Mouse (Mus musculus) gastrocnemius, adult 2 months (tissue): ENCODE measurements around the gene Smpd1. TPM values are rescaled to one million over a fixed set of nuclear protein-coding genes. Genes with fewer than 3 reads are reported as not detected.

Source experiments
- DNase-seq: peaks from one replicate; pipeline ENCODE4 v3.0.0; 2022
- H3K27ac ChIP-seq: fragments of 200-600 bp; 2 replicates; pipeline ENCODE4 v1.8.1; 2022; ENCODE audit warnings: mild to moderate bottlenecking
- H3K4me3 ChIP-seq: fragments of 200-600 bp; 2 replicates; pipeline ENCODE4 v1.8.1; 2022; ENCODE audit warnings: mild to moderate bottlenecking, moderate library complexity
- CTCF ChIP-seq: fragments of 200-600 bp; IDR thresholded peaks from 2 replicates; pipeline ENCODE4 v1.8.1; 2022; ENCODE audit warnings: antibody characterized with exemption, mild to moderate bottlenecking, moderate library complexity
- intact Hi-C: fragments of 180-260 bp; cut with DNase I; formaldehyde crosslinking; loops from one replicate; pipeline ENCODE4 v1.15.1; 2025
- total RNA-seq, 2 experiments: library from RNA; stranded (reverse); gene quantifications; 2 replicates each; pipeline ENCODE4 v1.2.3; 2021

Smpd1 gene
- total RNA-seq, 2 experiments from 2014 or later, result 53.4 to 56.8 TPM

DNA sequence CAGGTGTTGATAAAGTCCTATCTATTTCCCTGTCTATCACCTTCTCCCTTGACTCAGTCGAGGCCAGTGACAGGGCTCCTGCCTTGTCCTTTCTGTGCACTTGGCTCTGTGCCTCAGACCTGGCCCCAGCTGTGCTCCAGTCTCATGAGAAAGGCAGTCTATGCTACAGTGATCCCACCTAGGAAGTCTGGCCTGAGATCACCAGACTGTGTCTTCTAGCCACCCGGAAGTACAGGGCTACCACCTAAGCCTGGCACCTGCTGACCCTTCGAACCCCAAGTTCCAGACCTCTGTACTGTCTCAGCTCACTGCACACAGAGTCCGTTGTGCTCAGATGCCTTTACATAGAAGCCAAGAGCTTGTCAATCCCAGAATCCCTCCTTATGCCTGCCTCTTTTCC is 26.1 kb upstream of the Smpd1 start:
- H3K4me3 ChIP-seq, result no peak overlapping the region
- DNase-seq, result no peak
- no peak overlapping the region for H3K27ac ChIP-seq
- intact Hi-C loops, result no loop called here
- no peak for TF ChIP-seq CTCF

DNA sequence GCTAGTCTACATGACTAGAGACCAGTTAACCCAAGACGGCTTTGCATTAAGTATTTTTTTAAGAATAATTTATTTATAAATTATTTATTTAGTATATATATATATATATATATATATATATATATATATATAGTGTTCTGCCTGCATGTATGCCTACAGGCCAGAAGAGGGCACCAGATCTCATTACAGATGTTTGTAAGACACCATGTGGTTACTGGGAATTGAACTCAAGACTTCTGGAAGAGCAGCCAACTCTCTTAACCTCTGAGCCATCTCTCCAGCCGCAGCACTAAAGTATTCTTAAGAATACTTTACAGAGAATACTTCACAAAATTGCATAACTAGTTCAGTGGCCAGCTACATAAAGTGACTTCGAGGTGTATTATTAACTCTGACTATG is 20.0 kb upstream of the Smpd1 start:
- peak; percentile 54 for TF ChIP-seq CTCF
- H3K27ac ChIP-seq, result no peak overlapping the region
- no peak for DNase-seq
- intact Hi-C loops, result loop anchor here (1.0 kb wide), 1 partner anchor 69 kb away; no protein-coding TSS in a partner anchor
- H3K4me3 ChIP-seq, result no peak overlapping the region

DNA sequence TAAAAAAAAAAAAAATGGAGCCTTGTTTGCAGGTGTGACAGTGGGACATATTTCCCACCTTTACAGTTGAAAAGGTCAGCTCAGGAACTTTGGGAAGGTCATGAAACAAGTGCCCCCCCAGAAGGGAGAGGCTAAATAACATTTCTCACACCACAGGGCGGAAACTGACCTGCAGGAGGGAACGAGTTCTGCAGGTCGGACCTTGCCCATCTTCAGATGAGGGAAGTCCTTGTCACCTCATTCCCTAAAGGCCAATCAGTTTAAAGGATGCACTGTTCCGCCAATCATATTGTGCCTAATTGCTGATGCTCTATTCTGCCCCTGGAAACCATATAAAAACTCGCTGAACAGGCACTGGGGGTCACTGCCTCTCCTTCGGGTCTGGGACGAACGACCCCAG is 8.2 kb upstream of the Smpd1 start:
- H3K4me3 ChIP-seq, result no peak overlapping the region
- TF ChIP-seq CTCF, result no peak
- H3K27ac ChIP-seq, result no peak overlapping the region
- DNase-seq, result no peak
- intact Hi-C loops, result no loop called here

DNA sequence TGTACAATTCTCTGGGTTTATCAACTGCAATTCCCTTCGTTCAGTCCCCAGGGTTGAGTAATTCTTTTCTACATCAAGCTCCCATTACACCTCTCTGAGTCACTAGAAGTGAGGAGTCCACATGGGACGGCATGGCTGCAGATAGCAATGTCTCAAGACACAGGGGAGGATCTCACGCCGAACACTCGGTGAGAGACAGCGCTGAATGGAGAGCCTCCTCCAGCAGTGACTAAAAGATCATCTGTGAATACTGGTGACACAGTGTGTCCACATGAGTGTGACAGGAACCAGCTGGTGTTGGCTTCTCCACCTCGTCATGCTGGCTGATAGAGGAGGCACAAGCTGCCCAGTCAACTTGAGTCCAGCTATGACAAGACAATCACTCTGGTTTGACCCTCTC is 6.2 kb upstream of the Smpd1 start:
- H3K27ac ChIP-seq, result no peak overlapping the region
- intact Hi-C loops, result no loop called here
- DNase-seq, result no peak
- H3K4me3 ChIP-seq, result no peak overlapping the region
- TF ChIP-seq CTCF, result no peak

DNA sequence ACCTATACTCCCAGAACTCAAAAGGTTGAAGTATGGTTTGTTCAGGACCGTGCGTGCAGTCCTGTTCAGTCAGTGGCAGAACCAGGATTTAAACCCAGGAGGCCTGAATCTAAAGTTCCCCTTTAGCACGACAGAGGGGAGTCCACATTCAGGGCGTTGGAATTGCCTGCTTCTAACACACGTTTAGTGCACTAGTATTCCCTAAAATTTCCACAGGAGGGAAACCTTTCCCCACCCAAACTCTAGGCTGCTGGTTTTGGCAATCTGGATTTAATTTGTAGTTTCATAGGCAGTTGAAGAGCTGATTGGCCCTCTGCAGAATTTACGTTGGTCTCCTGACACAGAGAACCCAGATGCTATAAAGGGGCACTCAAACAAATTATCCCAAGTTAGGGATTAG is 5.1 kb upstream of the Smpd1 start:
- no peak overlapping the region for H3K27ac ChIP-seq
- no peak overlapping the region for H3K4me3 ChIP-seq
- intact Hi-C loops, result no loop called here
- TF ChIP-seq CTCF, result peak; percentile 55
- no peak for DNase-seq

DNA sequence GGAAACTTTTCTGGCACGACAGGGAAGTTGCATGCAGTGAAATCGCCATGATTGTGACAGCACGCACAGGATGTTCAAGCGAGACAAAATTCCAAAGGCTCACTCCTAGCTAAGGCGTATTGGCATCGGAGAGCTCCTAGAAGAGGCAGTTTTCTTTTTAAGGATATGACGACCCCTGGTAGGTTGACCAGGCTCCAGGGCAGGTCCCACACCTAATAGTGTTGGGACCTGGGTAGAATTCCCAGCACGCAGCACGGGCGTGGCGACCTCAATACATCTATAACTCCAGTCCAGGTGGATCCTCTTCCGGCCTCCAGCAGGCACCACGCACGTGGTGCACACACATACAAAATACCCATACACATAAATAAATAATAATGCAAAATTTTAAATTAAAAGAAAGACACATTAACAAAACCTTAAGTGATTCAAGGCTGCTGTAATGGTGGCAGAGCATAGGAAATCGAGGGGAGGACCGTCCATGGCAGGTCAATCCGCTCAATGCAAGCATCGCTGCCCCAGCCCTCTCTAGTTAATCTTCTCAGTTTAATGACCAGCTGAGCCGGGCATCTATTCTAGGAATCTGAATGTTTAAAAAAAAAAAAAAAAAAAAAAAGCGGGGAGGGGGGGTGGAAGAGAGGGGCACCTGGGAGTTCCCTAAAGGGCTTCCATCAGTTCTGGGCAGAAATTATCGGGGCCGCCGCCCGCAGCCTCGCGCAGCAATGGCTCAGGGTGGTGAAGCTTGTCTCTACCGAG is 526 bp upstream of the Smpd1 start:
- no peak for DNase-seq
- Histone ChIP-seq H3K27ac (peak overlapping the region; percentile 96), H3K4me3 (peak overlapping the region; percentile 79)
- TF ChIP-seq CTCF, result no peak
- intact Hi-C loops, result loop anchor here (2.0 to 10.0 kb wide), 5 partner anchors 27 to 261 kb away; partner anchors contain the start of genes Apbb1, Arfip2, Gm45799 and Ilk

DNA sequence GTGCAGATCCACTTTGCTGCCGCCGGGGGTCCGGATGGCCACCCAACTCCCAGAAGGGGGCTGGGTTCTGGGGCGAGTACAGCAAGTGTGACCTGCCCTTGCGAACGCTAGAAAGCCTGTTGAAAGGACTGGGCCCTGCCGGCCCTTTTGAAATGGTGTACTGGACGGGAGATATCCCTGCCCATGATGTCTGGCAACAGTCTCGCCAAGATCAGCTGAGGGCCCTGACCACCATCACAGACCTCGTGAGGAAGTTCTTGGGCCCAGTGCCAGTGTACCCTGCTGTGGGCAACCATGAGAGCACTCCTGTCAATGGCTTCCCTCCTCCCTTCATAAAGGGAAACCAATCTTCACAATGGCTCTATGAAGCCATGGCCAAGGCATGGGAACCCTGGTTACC is 1.4 kb downstream of the Smpd1 start:
- H3K4me3 ChIP-seq, result peak overlapping the region; percentile 79
- intact Hi-C loops, result loop anchor here (2.0 to 10.0 kb wide), 5 partner anchors 25 to 259 kb away; partner anchors contain the start of genes Apbb1, Arfip2, Gm45799 and Ilk
- TF ChIP-seq CTCF, result no peak
- DNase-seq, result no peak
- H3K27ac ChIP-seq, result peak overlapping the region; percentile 96; the same call in 1 of the 2 replicates

DNA sequence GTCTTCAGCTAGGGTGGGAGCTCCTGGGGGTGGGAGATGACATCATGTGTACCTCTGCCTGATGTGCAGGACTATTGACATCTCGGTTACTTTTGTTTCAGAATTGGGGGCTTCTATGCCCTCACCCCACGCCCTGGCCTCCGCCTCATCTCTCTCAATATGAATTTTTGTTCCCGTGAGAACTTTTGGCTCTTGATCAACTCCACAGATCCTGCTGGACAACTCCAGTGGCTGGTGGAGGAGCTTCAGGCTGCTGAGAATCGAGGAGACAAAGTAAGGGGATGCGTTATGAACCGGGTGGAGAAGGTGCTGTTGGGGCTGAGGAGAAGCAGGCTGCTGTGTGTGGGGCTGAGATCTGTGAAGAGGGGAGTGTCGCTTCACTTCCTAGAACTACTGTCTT is 2.2 kb downstream of the Smpd1 start:
- no peak for DNase-seq
- Histone ChIP-seq H3K4me3 (no peak overlapping the region), H3K27ac (no peak overlapping the region)
- no peak for TF ChIP-seq CTCF
- intact Hi-C loops, result loop anchor here (10.0 kb wide), 2 partner anchors 178 to 258 kb away; partner anchors contain the start of genes Ilk, Mrpl17 and Rrp8

DNA sequence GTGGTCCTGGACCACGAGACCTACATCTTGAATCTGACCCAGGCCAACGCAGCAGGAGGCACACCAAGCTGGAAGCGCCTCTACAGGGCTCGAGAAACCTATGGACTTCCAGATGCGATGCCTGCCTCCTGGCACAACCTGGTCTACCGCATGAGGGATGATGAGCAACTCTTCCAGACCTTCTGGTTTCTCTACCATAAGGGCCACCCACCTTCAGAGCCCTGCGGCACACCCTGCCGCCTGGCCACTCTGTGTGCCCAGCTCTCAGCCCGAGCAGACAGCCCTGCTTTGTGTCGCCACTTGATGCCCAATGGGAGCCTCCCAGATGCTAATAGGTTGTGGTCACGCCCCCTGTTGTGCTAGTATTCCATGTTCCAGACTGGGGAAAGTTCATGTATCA is 3.5 kb downstream of the Smpd1 start:
- no peak overlapping the region for H3K27ac ChIP-seq
- no peak overlapping the region for H3K4me3 ChIP-seq
- intact Hi-C loops, result loop anchor here (10.0 kb wide), 2 partner anchors 177 to 257 kb away; partner anchors contain the start of genes Ilk, Mrpl17 and Rrp8
- no peak for DNase-seq
- TF ChIP-seq CTCF, result no peak

DNA sequence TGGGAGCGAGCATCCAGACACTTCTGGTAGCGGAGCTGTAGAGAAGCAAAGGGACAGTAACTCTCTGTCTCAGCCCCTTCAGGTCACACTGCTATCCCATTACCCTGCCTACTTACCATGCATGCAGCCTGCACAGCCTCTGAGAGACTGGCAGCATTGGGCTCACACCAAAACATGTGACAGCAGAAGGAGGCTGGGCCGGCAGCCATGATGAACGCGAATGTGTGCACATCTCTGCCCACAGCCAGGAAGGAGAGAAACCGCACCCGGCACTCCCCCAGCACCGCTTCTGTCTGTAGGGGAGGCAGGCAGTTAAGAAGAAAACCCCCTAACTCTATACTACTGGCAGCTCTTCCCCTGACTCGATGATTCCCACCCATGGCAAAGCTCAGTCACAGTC is 4.9 kb downstream of the Smpd1 start:
- Histone ChIP-seq H3K27ac (no peak overlapping the region), H3K4me3 (no peak overlapping the region)
- no peak for DNase-seq
- no peak for TF ChIP-seq CTCF
- intact Hi-C loops, result loop anchor here (10.0 kb wide), 2 partner anchors 176 to 256 kb away; partner anchors contain the start of genes Ilk, Mrpl17 and Rrp8

DNA sequence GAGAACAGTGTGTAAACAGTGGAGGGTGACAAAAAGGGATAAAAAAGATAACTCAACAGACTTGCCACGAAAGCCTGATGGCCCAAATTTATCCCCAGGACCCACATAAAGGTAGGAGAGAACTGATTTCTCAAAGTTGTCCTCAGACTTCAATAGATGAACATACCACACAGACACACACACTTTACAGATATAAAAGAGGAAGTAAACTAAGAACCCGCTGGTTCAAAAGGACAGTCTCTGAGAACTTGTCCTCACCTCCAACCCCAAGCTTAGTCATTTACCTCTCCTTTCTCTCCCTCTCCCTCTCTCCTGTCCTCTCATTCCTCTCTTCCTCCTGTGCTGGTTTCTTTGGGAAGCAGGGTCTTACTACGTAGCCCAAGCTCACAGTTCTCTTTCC is 8.2 kb downstream of the Smpd1 start:
- no peak for DNase-seq
- Histone ChIP-seq H3K4me3 (no peak overlapping the region), H3K27ac (no peak overlapping the region)
- TF ChIP-seq CTCF, result no peak
- intact Hi-C loops, result no loop called here

DNA sequence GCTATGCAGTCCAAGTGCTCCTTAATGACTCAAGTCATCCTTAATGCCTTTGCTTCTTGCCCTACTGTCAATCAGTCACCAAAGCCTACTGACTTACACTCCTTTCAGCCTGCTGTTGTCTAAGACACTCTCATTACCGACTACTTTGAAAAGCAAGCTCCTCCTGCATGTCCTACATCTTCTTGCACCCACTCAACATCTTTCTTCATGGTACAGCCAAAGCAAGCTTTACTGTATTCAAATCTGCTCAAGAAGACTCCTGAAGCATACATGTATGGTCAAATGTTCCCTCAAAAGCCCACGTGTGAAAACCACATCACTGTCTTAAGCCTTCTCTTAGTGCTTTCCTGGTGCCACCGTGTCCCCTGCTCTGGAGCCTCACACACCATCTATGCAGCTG is 9.2 kb downstream of the Smpd1 start:
- intact Hi-C loops, result no loop called here
- DNase-seq, result no peak
- no peak for TF ChIP-seq CTCF

DNA sequence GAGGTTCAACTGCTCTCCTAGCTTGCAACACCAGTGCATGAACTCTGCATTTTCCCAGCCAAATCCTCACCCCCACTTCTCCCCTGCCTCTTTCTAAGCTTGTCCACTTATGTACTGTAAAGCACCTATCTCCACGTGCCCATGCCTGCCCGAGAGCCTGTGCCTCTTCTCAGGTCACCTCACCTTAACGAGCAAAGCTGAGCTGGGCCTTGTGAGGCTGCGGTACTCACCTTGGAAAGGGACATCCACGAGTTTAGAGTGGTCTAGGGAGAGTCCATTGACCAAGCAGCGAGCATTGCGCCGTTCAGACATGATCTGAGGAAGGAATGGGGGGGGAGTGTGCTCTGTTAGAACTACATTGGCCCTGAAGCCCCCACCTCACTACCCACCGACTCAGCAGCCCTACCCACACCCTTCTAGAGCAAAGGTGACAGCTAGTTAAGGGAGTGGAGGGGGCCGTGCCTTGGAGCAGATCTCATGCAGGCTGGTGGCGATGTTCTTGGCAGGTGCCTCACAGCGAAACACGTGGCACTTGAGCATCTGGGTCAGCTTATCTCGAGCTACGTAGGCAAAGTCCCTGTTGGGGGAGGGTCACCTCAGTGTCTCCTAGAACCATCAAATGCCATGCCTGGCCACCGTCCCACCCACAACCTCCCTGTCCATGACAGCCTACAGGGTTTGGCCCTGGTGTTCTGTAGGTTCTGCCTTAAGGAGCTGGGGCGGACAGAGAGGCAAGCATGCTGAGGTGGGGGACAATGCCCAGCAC is 11.1 kb downstream of the Smpd1 start:
- intact Hi-C loops, result no loop called here
- no peak for TF ChIP-seq CTCF
- Histone ChIP-seq H3K27ac (no peak overlapping the region), H3K4me3 (no peak overlapping the region)
- DNase-seq, result no peak

More for the DNA sequence above, 9.2 kb downstream of the Smpd1 start:
- Histone ChIP-seq H3K4me3 (no peak overlapping the region), H3K27ac (no peak overlapping the region)
